Mouse (Mus musculus) embryonic fibroblast, embryonic 13.5 days (primary cell): ENCODE data around the gene Slc35e4.

Experiments used
- CTCF ChIP-seq: IDR thresholded peaks from 2 replicates; pipeline ENCODE4 v1.5.1; 2011; ENCODE audit warnings: mild to moderate bottlenecking, control low read depth, low read length, moderate library complexity, borderline replicate concordance; ENCODE audit not compliant: insufficient read depth
- POLR2A ChIP-seq: IDR thresholded peaks from 2 replicates; pipeline ENCODE4 v1.6.1; 2011; ENCODE audit warnings: low read depth, mild to moderate bottlenecking, control low read depth, low read length, moderate library complexity

GRCm38 (mm10) chr11:3895458-3895857 lies 19.0 kb downstream of the Slc35e4 start:
- TF ChIP-seq CTCF (no peak), POLR2A (no peak)
